Mouse (Mus musculus) stomach, postnatal 0 days (tissue): ENCODE measurements at regions not wholly inside any gene's neighbourhood (a gene's known extent, or its start where the extent isn't known, plus 50 kb on each side); places are given as distances from the start of the nearest gene placed in this dataset.

Experiments used
- ATAC-seq: fragments of 200-750 bp; cut with Nextera tagmentation; 2 replicates; pipeline ENCODE4 v1.8.0; 2017; ENCODE audit not compliant: low FRiP score, low TSS enrichment
- DNase-seq: peaks from one replicate; pipeline ENCODE4 v3.0.0-alpha.2; 2016; ENCODE audit warnings: low spot score
- H3K27ac ChIP-seq: fragments of 300-500 bp; sonication (generic); replicated peaks from 2 replicates; pipeline ENCODE4 v1.5.1; 2014; ENCODE audit warnings: mild to moderate bottlenecking, control low read depth
- H3K27me3 ChIP-seq: fragments of 300-500 bp; sonication (generic); 2 replicates; pipeline ENCODE4 v1.6.1; 2014; ENCODE audit warnings: low read length; ENCODE audit not compliant: control insufficient read depth, insufficient read depth
- H3K36me3 ChIP-seq: fragments of 300-500 bp; sonication (generic); 2 replicates; pipeline ENCODE4 v1.6.1; 2014; ENCODE audit warnings: low read length, mixed read lengths; ENCODE audit not compliant: control insufficient read depth, insufficient read depth
- H3K4me1 ChIP-seq: fragments of 300-500 bp; sonication (generic); replicated peaks from 2 replicates; pipeline ENCODE4 v1.6.1; 2014; ENCODE audit warnings: antibody characterized with exemption; ENCODE audit not compliant: control insufficient read depth, insufficient read depth
- H3K4me2 ChIP-seq: fragments of 300-500 bp; sonication (generic); replicated peaks from 2 replicates; pipeline ENCODE4 v1.6.1; 2014; ENCODE audit warnings: low read depth, mild to moderate bottlenecking, control low read depth, moderate library complexity
- H3K4me3 ChIP-seq: fragments of 300-500 bp; sonication (generic); 2 replicates; pipeline ENCODE4 v1.5.1; 2014; ENCODE audit warnings: low read depth, low read length, control low read depth
- H3K9ac ChIP-seq: fragments of 300-500 bp; sonication (generic); 2 replicates; pipeline ENCODE4 v1.6.1; 2014; ENCODE audit warnings: mild to moderate bottlenecking, low read length, control low read depth, mixed read lengths
- H3K9me3 ChIP-seq: fragments of 300-500 bp; sonication (generic); 2 replicates; pipeline ENCODE4 v1.6.1; 2016; ENCODE audit warnings: low read length; ENCODE audit not compliant: control insufficient read depth
- CTCF ChIP-seq: IDR thresholded peaks from 2 replicates; pipeline ENCODE4 v1.5.1; 2016; ENCODE audit warnings: antibody characterized with exemption, low read depth, mild to moderate bottlenecking, moderate library complexity
- EP300 ChIP-seq: optimal IDR thresholded peaks from 2 replicates; pipeline ENCODE3; 2016; ENCODE audit warnings: antibody characterized with exemption
- WGBS: fragments of 180-500 bp; shearing (Covaris S2); extraction: QIAGEN DNeasy Blood & Tissue Kit; methylation state at CpG from one replicate; pipeline ENCODE4 v1.1.7; 2014; 5-methylcytosine and 5-hydroxymethylcytosine counted together

GRCm38 (mm10) chr6:93422906-93423305 is 479.6 kb upstream of the Adamts9 start:
- 41% methylated on average over 3 of the region's 3 CpGs for WGBS
- Histone ChIP-seq H3K4me2 (no peak overlapping the region), H3K9me3 (no peaks in the 10 kb centered on the region), H3K4me3 (no peak overlapping the region), H3K27me3 (no peaks in the 10 kb centered on the region), H3K27ac (no peak overlapping the region), H3K9ac (no peak overlapping the region), H3K36me3 (no peaks in the 10 kb centered on the region), H3K4me1 (no peaks in the 10 kb centered on the region)
- ATAC-seq (no peak), DNase-seq (no peak)
- TF ChIP-seq EP300: no peak
- no peak for TF ChIP-seq CTCF

GRCm38 (mm10) chr6:93422253-93422652 is 479.0 kb upstream of the Adamts9 start:
- H3K36me3 ChIP-seq: no peaks in the 10 kb centered on the region
- H3K4me1 ChIP-seq: no peaks in the 10 kb centered on the region
- 75% methylated on average over 4 of the region's 4 CpGs for WGBS
- TF ChIP-seq EP300 (no peak), CTCF (no peak)
- no peaks in the 10 kb centered on the region for H3K9me3 ChIP-seq
- H3K4me3 ChIP-seq: no peak overlapping the region
- H3K4me2 ChIP-seq: no peak overlapping the region
- H3K27me3 ChIP-seq: no peaks in the 10 kb centered on the region
- ATAC-seq (no peak), DNase-seq (no peak)
- no peak overlapping the region for H3K9ac ChIP-seq
- H3K27ac ChIP-seq: no peak overlapping the region

- Histone ChIP-seq H3K4me3 (no peak overlapping the region), H3K9me3 (no peaks in the 10 kb centered on the region), H3K27ac (no peak overlapping the region), H3K9ac (no peak overlapping the region), H3K36me3 (no peaks in the 10 kb centered on the region), H3K27me3 (no peaks in the 10 kb centered on the region), H3K4me1 (no peaks in the 10 kb centered on the region), H3K4me2 (no peak overlapping the region)
- ATAC-seq (no peak), DNase-seq (no peak)
- TF ChIP-seq CTCF (no peak), EP300 (no peak)
- 83% methylated on average over 6 of the region's 6 CpGs for WGBS
Observed at GRCm38 (mm10) chr6:93417625-93418024, 474.3 kb upstream of the Adamts9 start.

- ATAC-seq (no peak), DNase-seq (no peak)
- no peaks in the 10 kb centered on the region for H3K4me1 ChIP-seq
- H3K36me3 ChIP-seq: no peaks in the 10 kb centered on the region
- H3K4me2 ChIP-seq: no peak overlapping the region
- no peak overlapping the region for H3K9ac ChIP-seq
- H3K4me3 ChIP-seq: no peak overlapping the region
- H3K27me3 ChIP-seq: no peaks in the 10 kb centered on the region
- no peak for TF ChIP-seq EP300
- no peak for TF ChIP-seq CTCF
- no peaks in the 10 kb centered on the region for H3K9me3 ChIP-seq
- WGBS: 48% methylated on average over 1 of the region's 1 CpGs
- no peak overlapping the region for H3K27ac ChIP-seq
Observed at GRCm38 (mm10) chr6:93416006-93416405, 472.7 kb upstream of the Adamts9 start.

GRCm38 (mm10) chr6:93411077-93411452 is 467.8 kb upstream of the Adamts9 start:
- ATAC-seq (no peak), DNase-seq (no peak)
- Histone ChIP-seq H3K27ac (no peak overlapping the region), H3K4me2 (no peak overlapping the region), H3K4me1 (no peaks in the 10 kb centered on the region), H3K9me3 (no peaks in the 10 kb centered on the region), H3K36me3 (no peaks in the 10 kb centered on the region), H3K9ac (no peak overlapping the region), H3K4me3 (no peak overlapping the region), H3K27me3 (no peaks in the 10 kb centered on the region)
- WGBS: 45% methylated on average over 3 of the region's 3 CpGs
- TF ChIP-seq EP300 (no peak), CTCF (peak; percentile 35)

- Histone ChIP-seq H3K9me3 (no peaks in the 10 kb centered on the region), H3K4me1 (no peaks in the 10 kb centered on the region), H3K4me3 (no peak overlapping the region), H3K4me2 (no peak overlapping the region), H3K27me3 (no peaks in the 10 kb centered on the region), H3K27ac (no peak overlapping the region), H3K9ac (no peak overlapping the region), H3K36me3 (no peaks in the 10 kb centered on the region)
- TF ChIP-seq EP300 (no peak), CTCF (no peak)
- WGBS: 35% methylated on average over 5 of the region's 5 CpGs
- DNase-seq (no peak), ATAC-seq (no peak)
Observed at GRCm38 (mm10) chr6:93410416-93411076, 467.3 kb upstream of the Adamts9 start.
